Mouse (Mus musculus) cortical plate, adult 2 months (tissue): ENCODE data around the gene Ttc7b.

ENCODE experiments used
- CTCF ChIP-seq: fragments of 200-500 bp; IDR thresholded peaks from 2 replicates; pipeline ENCODE4 v1.5.1; 2011; ENCODE audit warnings: mild to moderate bottlenecking, control low read depth, low read length; ENCODE audit not compliant: insufficient read depth; ENCODE audit errors: extremely low read depth
- POLR2A ChIP-seq: fragments of 200-500 bp; IDR thresholded peaks from 2 replicates; pipeline ENCODE4 v1.6.1; 2011; ENCODE audit warnings: mild to moderate bottlenecking, low read length, control low read depth; ENCODE audit not compliant: insufficient read depth; ENCODE audit errors: extremely low read depth

DNA sequence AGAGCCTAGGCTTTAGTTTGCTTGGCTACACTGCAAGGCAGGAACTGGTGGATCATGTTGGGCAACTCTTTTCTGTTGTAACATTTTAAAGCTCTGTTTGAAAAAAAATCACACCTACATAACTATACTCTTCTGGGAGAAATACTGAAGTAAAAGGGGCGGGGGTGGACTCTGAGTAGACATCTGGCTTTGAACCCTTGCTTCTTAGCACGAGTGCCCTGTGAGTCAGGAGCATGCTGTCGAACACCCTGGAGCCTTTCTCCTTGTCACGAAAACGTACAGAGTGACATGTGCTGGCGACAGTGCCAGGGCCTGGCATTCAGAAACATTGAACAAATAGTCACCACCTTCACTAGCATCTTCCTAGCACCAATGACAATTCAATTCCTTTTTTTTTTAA is 43.2 kb downstream of the Ttc7b start:
- TF ChIP-seq CTCF: no peak
- no peak for TF ChIP-seq POLR2A
